Mouse (Mus musculus): ENCODE measurements around the gene Cd209c.

The Cd209c gene

DNA sequence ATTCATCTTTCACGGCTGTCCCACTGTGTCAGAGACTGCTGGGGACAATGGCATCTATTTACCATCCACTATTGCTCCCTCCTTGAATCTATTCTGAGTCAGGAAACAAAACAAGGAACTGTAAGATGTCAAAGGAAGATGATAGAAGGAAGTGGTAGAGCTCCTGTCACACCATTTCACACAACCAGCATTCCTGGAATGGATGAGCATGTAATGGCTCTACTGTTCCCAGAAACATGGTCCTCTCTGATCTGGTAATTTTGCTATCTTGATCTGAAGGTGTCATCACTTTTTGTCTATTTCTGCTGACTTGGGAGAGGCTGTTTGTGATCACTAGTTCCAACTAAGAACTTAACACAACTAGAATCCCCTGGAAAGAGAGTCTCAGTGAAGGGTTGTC, at the start of gene Cd209c:
Gene Cd209c, minus strand, starts transcription at position 101 of the 400 bp plus-strand sequence.
- DNase-seq: no peak

DNA sequence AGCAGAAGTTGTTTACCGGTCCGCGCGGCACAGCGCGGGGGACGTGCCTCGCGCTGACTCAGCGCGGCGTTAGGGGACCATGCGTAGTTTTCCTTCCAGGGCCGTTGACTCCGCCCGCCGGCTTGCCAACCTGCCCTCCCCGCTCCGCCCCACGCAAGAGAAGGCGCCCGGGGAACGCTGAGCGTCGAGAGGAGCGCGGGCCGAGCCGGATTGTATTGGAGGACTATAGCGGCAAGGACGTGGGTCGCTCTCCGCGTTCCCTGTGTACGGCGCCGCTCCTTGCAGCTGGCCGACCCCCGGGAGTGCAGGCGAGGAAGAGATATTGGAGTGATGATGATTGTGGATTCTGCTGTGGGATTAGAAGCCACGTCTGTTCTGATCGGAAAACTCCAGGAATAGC, 39.7 kb upstream of the Cd209c start:
- DNase-seq: no peak

GRCm38 (mm10) chr8:3956037-3956436, 1.5 kb upstream of the Cd209c start:
- peak; percentile 27 for DNase-seq

GRCm38 (mm10) chr8:3940023-3940422, 14.5 kb downstream of the Cd209c start:
- no peak for DNase-seq

GRCm38 (mm10) chr8:3926744-3927143, 27.8 kb downstream of the Cd209c start, which contains the start of gene Cd209b:
TSS of gene Cd209b (minus strand) at chr8:3926844.
- DNase-seq: no peak

All from lung, postnatal 10 days (tissue).